Mouse (Mus musculus) lung, adult 18-20 months (tissue): ENCODE data around the gene Jpt1.
"Not testable (repeated sequence)": the region's sequence is repeated elsewhere in the genome, so short reads cannot be mapped to it uniquely, and the experiment has no call there.

Source experiments
- DNase-seq, 2 experiments: peaks; one replicate each; pipeline ENCODE4 v3.0.0; 2022; ENCODE audit warnings: mixed read lengths in 2 of 2

Jpt1 gene

DNA sequence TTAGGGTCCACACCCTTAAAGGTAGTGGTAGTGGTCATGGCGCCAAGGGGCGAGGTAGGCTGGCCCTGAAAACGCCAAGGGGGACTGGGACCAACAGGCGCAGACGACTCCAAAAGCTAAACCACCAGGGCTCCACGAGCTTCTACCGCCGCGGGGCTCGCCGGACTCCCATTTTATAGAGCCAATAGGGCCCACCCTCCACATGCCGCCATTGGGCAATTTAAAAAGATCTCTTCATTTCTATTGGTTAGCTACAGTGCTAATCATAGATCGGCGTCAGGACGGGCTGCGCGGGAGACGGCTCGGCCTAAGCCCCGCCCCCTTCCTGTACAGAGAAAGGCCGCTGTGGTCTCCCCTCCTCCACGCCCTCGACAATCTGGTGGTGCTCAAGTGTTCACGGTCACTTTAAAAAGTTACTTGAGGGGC is at the start of gene Jpt1:
Gene Jpt1 (minus strand): TSS at position 150 of the 426 bp plus-strand sequence.
- DNase-seq = peak; percentile 96 to 97

DNA sequence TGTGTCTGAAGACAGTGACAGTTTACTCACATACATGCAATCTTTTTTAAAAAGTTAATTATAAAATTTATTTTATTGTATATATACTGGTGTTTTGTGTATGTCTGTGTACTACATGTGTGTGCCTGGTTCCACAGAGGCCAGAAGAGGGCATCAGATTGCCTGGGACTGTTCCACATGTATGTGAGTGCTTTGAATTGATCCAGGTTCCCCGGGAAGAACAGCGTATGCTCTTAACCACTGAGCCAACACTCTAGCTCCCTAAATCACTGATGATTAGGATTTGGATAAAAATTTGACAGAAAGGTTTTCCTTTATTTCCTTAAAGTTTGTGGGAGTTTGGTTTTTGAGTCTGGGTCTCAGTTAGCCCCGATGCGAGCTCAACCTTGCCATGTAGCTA is 49.2 kb upstream of the Jpt1 start:
- no peak for DNase-seq

DNA sequence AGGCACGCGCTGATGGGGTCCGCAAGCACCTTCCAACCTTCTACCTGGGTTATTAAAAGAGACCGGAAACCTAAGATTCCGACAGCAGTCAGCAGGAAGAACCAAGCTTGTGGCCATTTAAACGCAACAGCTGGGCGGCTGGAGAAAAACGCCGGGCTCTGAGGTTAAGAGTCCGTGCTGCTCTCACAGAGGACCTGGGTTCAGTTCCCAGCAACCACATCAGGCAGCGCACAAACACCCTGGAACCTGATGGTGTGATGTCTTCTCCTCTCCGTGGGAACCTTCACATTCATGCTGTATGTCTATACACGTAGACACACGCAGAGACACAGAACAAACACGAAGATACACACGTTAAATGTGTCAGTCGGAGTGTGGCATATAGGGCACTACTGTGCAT is 41.5 kb upstream of the Jpt1 start:
- DNase-seq = no peak

DNA sequence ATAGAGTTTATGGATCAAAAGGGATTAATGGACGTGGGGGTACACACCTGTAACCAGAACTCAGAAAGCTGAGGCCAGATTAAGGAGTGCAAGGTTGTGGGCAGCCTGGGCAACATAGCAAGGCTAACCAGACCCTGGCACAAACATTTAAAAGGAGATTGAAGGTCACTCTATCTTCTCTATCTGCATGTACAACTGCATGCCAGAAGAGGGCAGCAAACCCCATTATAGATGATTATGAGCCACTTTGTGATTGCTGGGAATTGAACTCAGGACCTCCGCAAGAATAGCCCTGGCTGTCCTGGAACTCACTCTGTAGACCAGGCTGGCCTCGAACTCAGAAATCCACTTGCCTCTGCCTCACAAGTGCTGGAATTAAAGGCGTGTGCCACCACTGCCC is 38.6 kb upstream of the Jpt1 start:
- DNase-seq = no peak

DNA sequence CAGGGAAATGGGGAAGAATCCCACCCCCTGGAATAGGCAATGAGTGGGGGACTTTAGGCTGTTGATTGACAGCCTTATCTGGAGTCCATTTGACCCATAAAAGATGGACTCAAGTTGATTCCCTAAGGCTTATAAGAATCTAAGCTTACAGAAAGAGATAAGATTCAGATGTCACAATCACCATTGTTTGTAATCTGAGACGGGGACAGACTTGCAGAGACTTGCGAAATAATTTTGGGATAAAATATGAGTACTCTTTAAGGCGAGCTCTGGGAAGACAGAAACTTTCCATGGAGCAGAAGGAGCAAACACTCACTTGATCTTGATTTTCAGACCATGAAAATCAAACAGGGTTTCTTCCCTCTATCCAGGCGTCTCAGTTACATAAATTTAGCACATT is 29.4 kb upstream of the Jpt1 start:
- DNase-seq = no peak

DNA sequence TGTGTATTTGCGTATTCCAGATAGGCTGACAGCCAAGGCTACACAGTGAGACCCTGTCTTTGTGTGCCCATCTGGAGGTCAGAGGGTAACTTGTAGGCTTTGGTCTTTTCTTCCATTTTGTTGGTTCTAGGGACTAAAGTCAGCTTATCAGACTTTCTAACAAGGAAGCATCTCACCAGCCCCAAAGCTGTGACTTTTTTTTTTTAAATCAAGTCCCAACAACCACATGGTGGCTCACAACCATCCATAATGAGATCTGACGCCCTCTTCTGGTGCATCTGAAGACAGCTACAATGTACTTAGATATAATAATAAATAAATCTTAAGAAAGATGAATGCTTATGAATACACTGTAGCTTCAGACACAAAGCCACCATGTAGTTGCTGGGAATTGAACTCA is 23.9 kb upstream of the Jpt1 start:
- no peak for DNase-seq

DNA sequence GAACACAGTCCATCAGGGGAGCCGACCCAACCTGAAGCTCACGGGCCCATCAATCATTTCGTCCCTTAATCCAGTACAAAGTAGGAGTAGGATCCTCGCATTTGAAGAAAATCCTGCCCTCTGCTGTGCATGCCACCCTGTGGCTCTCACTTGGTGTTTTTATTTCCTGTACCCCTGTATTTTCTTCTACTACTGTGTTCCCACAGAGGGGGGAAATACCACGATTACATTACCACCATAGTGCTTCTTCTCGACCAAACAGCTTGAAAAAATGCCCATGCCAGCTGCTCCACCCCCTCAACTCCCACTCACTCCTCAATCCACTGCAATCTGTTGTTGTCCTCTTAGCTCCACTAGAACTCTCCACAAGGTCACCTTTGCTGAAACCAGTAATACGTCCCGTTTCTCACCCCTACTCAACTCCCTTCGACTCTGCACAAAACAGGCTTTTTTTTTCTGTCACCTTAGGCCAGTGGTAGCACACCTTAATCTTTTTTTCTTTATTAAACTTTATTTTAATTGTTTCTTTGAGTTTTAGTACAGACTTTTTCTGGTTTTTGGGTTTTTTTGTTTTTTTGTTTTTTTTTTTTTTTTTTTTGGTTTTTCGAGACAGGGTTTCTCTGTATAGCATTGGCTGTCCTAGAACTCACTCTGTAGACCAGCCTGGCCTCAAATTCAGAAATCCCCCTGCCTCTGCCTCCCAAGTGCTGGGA is 22.8 kb upstream of the Jpt1 start:
- DNase-seq = no peak

DNA sequence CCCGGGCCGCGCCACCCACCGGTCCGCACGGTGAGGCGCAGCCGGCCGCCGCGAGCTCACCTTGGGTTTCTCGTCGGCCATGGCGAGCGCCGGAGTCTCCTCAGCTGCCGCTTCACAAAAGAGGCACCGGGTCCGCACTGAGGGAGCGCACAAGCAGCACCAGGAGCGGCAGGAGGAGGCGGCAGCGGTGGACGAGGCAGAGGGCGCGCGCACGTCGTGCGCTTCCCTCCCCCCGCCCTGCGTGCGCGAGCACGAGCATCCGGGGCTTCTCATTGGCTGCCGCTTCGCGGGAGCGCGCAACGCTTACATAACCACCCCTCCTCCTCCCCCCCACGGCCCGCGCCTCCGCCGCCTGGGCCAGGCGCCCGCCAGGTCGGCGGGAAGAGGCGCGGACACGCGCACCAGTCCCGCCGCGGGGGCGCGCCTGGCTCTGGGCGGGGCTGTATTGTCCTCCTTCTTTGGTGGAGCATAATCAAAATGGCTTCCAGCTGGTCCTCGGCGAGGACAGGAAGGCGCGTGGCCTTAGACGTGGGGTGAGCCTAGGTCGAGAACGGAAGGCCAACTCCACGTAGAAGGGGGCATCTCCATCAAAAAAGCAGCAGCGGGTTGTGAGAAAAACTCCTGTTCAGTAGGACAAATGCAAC is 22.0 kb upstream of the Jpt1 start, which contains the start of gene Sumo2:
Gene Sumo2 (minus strand): TSS at position 239 of the 644 bp plus-strand sequence.
- peak; percentile 97 to 98 for DNase-seq

DNA sequence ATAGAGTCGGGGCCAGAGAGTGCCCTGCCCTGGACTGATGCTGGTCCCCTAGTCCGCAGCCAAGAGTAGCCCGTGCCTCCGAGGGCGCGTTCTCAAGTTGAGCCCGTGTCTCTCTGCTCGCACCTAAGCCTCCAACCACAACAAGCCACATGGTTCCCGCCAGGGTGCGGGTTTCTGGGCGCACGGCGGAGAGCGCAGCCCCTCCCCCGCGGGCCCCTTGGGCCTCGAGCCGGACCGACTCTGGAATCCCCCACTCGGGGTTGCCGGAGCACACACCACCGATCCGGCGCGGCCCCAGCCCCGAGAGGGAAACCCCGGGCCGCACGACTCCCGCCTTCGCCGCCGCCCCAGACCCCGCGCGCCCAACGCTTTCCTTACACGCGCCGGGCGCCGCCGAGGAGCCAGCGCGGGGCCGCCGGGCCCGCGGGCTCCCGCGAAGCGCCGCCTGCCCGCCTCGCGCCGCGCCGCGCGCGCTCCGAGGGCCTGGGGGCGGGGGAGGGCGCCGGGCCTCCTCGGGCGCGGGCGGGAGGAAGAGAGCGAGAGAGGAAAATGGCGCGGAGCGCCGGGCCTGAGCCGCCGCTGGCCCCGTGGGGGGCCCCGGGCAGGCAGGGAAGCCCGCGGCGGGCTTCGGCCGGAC is 21.3 kb upstream of the Jpt1 start:
- peak; percentile 55 to 57 for DNase-seq

DNA sequence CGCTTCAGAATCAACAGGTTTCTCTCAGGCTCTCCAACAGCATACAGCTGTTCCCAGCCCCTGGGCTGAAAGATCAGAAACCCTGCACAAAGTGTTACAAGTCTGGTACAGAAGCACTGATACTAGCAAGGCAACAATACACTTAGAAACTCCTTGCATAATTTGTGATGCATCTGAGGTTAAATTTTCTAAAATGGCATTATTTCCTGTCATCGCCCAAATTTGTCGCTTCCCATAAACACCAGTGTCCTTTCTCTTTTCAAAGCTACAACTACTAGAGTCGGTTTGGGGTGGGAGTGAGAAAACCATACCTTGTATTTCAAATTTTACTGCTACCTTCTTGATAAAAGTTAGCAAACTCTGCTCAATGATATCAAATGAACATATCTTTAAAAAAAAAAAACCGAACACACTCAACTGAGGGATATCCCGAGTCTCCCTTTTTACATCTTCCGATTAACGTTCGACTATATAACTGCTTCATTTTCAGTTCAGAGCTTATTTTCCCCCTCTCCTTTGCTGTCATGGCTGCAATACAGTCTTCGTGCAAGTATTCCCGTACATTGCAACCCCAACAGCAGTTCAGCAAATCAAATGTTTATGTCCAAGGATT is 20.7 kb upstream of the Jpt1 start:
- DNase-seq = no peak

DNA sequence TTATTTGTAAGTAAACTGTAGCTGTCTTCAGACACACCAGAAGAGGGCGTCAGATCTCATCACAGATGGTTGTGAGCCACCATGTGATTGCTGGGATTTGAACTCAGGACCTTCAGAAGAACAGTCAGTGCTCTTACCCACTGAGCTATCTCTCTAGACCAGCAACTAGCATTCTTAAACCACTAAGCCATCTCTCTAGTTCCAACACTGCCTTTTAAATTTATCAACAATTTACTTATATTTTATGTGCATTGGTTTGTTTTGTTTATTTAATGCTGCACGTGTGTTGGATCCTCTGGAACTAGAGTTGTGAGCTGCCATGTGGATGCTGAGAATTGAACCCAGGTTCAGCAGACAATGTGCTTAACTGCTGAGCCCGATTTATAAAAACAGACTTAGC is 12.3 kb upstream of the Jpt1 start:
- DNase-seq = not testable (repeated sequence)

DNA sequence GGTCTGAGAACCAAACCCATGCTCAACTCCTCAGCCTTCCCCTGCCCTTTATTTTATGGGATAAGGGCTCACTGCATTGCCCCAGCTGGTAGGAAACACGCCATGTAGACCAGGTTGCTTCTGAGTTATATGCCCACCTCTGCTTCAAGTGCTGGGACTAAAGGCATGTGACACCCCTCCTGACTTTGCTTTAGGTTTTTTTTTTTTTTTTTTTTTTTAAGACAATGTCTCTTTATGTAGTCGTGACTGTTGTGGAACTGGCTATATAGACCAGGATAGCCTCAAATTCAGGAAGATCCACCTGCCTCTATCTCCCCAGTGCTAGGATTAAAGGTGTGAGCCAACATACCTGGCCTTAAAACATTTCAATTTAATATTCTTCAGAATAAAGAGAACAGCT is 8.5 kb upstream of the Jpt1 start:
- DNase-seq = no peak

DNA sequence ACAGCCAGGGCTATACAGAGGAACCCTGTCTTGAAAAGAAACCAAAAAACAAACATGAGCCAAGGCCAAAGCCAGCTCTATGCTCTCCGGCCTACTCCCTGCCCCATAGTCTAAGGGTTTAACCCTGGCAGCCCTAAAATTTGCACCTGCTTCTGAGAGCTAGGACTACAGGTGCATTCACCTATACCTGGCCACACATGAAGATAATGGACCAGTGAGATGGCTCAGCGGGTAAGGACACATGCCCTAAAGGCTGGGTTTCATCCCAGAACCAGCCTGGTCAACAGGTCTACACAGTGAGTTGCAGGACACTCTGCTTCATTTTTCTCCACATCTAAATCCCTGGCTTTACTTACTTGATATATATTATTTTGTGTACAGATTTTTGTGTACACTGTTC is 8.1 kb upstream of the Jpt1 start:
- no peak for DNase-seq

DNA sequence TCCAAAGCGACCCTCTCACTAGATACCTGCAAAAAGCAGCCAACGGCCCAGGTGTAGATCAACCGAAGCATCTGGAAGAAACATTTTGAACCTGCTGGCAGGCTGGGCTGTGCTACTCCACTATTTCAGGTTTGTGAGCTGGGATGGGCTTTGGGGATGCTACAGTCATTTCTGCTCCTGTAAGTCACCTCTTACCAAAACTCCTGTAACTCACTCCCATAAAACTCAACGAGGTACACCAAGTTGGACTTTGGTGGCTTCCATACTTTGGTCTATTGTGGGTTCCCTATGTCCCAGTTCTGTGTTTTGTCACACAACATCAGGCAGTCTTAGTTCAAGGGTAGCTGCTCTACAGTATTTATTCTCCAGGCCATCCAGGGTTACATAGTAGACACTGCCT is 6.9 kb upstream of the Jpt1 start:
- DNase-seq = no peak

DNA sequence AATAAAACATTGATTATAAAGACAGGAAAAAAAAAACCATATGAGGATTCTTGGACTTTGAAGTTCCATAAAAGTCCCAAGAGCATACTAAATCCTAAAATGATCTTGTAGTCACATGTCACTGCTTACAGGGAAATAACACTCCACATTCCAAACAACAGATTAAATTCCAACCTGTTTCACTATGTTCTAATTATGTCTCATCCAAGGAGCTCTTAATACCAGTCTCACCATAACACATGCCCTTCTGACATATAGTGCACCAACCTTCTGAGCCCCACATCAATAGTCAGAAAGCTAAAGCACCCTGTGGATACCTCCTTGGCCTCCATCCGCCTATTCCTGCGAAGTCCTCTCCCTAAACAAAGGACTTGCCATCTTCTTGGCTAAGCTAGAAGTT is 6.0 kb upstream of the Jpt1 start:
- DNase-seq = no peak

DNA sequence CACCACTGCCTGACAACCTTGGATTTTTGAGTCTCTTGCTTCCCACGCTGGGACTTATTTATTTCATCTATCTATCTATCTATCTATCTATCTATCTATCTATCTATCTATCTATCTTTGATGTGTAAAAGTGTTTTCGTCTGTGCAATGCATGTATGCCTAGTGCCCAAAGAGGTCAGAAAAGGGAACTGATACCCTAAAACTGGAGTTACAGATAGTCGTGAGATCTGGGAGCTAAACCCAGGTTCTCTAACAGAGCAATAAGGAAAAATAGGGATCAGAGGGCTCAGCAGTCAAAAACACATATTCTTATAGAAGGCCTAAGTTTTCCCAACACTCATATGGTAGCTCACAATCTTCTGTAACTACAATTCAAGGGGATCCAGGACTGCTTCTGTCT is 5.4 kb upstream of the Jpt1 start:
- no peak for DNase-seq

DNA sequence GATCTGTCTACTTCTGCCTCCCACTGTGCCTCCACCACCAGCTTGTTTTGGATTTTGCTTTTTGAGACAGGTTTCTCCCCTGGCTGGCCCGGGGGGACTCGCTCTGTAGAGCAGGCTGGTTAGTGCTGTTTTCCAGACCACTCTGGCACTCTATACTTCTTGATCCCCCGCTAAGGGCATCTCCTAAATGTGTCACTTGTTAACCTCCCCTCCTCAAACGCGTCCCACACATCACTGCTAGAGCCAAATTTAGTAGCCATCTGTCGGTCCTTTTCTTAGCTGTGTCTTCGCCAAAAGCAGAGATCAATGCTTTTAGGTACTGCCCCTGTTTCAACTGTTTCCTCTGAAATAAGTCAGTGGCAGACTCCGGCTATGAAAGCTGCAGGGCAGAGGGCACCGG is 4.5 kb upstream of the Jpt1 start:
- no peak for DNase-seq

DNA sequence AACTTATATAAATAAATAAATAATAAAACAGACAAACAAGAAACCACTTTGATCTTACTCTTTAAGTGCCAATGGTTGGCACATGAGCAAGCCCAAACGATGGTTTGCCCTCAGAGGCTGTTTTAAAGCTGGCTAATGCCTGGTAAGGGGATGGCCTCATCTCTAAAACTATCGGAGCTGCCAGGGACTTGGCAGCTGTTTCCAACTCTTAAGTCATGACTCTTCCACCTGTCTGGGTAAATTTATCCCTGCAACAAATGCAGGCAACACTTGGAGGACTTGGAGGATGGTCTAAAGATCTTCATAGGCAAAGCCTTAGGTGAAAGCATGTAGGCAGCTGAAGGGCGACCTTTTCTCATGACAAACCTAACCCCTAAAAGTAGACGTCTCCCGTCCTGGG is 2.8 kb upstream of the Jpt1 start:
- no peak for DNase-seq

DNA sequence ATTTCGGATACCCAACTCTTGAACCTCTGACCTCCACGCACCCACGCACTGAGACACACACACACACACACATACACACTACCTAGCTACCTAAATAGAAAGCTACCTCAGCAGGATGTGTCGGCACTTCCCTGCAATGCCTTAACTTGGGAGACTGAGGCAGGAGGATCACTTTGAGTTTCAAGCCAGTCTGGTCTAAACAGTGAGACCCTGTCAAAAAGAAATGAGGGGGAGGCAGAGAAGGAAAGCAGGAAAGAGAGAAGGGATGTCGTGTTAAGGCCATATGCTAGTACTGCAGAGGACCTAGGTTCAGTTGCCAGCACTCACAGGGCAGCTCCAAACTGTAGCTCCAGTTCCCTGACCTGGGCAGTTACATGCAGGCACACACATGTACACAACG is 834 bp upstream of the Jpt1 start:
- no peak for DNase-seq

DNA sequence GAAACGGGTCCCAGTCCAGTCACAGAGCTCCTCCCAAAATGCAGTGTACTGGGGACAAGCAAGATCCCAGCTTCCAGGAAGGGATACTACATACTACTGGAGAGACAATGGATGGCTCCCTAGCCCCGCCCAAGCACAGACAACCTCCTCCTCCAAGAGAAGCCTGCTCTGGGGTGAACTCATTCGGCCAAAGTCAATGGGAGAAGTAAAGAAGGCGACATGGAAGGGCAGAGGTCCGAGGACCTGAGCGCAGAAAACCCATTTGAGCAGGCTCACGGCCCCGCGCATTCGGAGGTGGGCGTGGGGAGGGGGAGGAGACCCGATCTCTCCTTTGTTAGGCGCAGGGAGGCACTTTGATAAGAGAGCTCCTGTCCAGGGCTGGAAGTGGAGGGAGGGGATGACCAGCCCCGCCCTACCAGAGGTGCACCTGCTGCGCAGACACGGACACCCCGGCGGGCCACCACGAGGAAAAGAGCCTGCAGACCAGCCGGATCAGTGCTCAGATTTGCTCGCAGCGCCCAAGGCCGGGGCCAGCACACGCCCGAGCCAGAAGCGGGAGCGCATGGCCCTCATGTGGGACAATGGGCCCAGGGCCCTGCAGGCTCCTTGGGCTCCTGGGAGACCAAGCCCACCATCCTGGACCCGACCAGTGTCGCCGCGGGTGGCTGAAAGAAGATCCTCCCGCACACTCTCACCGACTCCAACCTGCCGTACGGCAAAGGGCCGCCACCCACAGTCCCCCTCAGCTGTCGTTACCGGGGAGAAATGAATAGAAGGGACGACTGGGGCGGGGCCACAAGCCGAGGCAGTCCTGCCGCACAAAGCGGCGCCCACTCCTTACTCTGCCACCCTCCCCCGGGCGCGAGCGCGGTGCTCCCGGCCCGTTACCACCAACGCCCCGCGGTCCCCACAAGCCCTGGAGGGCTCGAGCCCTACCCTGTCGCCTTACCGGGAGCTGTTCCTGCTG is 633 bp downstream of the Jpt1 start:
- peak; percentile 44 to 47 for DNase-seq

DNA sequence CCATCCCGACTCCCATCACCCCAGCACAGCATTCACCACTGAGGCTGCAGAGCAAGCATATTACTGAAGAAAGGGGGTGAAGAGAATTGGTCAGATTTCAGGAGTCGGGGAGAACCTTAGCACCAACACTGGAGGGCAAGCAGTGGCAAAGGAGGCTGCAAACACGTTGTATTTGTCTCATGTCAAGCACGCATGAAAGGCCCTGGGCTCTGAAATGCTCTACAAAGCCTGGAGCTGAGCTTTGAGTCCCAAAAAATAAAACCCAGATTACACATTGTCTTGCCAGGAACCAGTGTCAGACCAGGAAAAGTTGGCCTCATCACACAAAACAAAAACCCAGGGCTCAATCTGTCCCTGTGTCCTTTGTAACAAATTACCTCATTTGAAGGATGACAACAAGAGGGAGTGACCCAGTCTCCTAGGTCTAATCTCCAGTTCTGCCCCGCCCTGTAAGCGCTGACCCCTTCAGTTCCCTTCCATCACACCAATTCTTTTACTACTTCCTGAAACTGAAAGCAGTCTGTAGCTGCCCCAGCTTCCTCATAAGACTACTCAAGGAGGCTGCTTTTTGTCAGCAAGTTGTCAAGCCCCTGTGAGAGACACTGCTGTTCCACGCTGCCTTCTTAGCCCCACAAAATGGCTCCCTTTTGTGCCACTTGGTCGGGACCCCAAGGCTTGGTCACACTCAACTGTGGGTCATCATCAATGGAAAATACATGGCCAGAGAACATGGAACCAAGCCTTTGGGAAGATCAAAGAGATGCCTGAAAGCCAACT is 1.6 kb downstream of the Jpt1 start:
- peak; percentile 59 to 70 for DNase-seq

DNA sequence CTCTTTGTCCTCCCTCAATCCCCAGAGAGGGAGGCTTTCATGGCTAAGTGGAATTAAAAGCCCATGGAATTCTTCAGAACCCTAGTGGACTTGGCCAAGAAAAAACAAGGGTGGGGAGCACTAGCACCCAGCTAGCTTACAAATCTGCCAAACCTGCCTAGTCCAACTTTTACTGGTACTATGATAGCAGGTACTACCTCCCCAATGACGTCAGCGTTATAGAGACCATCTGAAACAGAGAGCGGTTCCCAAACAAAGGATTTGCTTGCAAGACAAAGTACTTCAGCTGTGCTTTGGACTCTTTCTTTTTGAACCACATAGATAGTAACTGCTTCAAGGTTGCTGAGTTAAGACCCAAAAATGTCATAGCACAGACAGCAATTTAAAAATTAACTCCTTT is 2.2 kb downstream of the Jpt1 start:
- DNase-seq = no peak
